Mouse (Mus musculus): ENCODE data around the gene Nr1i3.

Nr1i3 gene

GRCm38 (mm10) chr1:171195887-171196397 lies 17.8 kb upstream of the Nr1i3 start, which contains the start of gene Pcp4l1:
Gene Pcp4l1, minus strand, starts transcription at chr1:171196268.
- peak; percentile 43 to 67 for DNase-seq

GRCm38 (mm10) chr1:171199532-171199931 lies 14.2 kb upstream of the Nr1i3 start:
- no peak for DNase-seq

GRCm38 (mm10) chr1:171200769-171201168 lies 13.0 kb upstream of the Nr1i3 start:
- DNase-seq, result no peak

DNA sequence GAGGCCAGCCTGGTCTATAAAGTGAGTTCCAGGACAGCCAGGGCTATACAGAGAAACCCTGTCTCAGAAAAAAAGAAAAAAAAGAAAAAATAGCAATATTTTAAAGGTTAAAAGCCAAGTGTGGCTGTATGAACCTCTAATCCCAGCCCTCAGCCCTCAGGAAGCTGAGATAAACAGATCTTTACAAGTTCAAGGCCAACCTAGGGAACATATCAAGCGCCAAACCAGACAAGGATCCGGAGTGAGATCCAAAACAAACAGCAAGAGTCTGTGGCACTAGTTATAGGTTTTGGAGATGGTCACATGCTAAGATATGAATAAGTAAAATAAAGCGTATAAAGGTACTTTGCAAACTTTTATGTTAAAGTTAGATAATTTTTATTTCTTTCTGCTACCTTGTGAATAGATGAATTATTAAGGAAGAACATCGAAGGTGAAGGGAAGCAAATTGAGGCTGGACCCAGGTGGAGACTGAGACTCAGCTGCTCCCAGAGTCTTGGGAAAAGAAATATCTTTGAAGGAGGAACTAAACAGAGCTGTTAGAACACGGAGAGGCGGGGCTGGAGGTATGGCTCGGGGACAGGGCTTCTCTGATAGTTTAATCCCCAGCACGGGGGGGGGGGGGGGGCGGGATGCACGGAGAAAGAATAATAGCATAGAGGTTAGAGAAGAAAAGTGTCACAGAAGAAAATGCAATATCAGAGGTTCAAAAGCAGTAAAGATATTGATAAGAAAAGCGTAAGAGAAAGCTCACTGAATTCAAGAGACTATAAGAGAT lies 10.1 kb upstream of the Nr1i3 start:
- no peak for DNase-seq

- DNase-seq, result no peak
Observed at GRCm38 (mm10) chr1:171204249-171204644, 9.5 kb upstream of the Nr1i3 start.

- DNase-seq, result no peak
Observed at GRCm38 (mm10) chr1:171205704-171206493, 7.9 kb upstream of the Nr1i3 start.

- DNase-seq, result no peak
Observed at GRCm38 (mm10) chr1:171209409-171209808, 4.4 kb upstream of the Nr1i3 start.

GRCm38 (mm10) chr1:171212854-171213253 lies 916 bp upstream of the Nr1i3 start:
- DNase-seq, result no peak

GRCm38 (mm10) chr1:171216241-171216955 lies 2.6 kb downstream of the Nr1i3 start:
- DNase-seq, result no peak

DNA sequence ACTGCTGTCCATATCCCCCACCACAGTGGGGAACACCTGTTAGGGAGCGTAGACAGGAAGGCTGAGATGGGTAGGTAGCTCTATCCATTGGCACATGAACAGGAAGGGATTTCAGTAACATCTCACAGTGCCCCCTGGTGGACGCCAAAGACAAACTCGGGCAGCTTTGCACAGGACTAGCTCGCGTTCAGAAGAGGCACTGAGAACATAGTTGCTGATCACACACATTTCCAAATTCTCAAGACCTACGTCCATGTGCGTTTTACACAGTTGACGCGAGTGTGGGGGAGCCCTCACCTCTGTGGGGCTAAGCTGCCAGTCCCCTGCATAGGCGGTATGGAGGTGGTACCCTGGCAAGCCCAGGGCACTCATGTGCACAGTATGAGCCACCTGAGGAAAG lies 7.1 kb downstream of the Nr1i3 start:
- DNase-seq, result peak; percentile 81 to 87

DNA sequence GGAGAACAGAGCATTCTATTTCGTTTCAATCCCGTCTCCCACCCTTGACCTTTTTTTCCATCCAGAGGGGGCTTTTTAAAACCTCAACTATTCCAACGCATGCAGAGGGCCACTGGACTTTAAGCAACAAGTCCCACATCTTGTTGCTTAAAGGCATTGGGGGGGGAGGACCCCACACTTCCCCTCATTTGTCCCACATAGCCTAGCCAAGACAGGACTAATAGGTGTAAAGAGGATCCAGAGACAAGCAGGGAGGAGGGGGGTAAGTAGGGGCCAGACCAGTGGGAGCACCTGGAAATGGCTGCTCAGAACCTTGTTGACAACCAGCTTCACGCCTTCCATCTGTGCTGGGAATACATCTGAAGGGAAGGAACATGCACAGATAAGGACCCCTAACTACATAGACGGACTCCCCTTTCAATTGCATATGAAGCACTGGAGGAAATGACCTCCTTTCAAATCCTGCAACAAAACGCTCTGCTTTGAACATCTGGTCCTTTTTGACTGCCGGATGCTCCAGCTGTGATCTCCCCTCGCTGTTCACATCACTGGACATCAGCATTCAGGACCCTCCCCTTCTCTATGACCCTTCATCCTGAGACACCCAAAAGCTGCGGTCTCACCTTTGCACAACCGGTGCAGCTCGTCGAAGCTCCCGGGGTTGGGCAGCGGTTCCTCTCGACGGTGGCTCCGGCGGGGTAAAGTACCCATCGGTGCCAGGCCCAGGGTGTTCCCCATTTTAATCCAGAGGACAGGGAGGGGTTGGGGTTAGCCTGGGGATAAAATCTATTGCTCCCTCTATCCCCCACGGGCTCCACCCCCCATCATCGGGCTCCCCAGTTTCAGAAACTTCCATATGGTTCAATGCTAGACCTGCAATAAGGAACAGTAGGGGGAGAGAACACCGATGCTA lies 7.8 kb downstream of the Nr1i3 start:
- DNase-seq, result peak; percentile 21 to 40

GRCm38 (mm10) chr1:171222238-171223155 lies 8.7 kb downstream of the Nr1i3 start, which contains the start of gene Tomm40l:
Gene Tomm40l, minus strand, starts transcription at chr1:171222514.
- peak; percentile 94 to 98 for DNase-seq

GRCm38 (mm10) chr1:171223168-171223567 lies 9.4 kb downstream of the Nr1i3 start:
- DNase-seq, result no peak

DNA sequence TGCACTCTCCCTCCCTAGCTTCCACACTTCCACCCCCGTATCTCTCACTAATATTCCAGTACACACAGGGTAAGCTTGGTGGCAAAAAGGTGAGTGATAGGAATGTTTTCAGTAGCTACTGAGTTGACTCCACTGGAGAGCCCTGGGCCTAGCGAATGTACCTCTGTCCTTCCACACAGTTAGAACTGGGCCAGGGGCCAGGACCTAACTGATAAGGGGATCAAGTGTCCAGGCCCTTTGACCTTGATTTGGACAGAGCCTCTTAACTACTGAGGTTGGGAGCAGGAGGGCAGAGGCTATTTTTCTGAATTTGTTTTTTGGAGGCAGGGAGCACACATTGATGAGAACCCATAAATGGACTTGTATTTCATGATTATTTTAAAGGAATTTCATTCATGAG lies 10.0 kb downstream of the Nr1i3 start:
- peak in 1 of 2 experiments; percentile 26 for DNase-seq

DNA sequence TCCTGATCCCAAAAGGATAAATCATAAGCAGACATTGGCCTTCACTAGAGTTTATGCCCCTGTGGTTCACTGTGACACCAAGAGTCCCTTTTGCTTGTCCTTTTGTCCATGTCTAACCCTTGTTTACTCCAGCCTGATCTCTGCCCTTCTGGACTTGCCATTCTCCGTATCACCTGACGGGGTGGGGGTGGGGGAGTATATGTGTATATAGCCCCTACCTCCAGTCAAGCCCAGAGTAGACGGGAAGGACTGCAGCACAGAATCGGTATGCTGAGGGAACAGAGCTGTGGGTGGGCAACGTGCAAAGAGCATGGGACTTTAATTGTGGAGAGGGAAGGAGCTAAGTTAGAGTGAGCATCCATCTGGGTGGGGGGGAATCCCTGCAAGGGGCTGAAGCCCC lies 11.1 kb downstream of the Nr1i3 start, which contains the start of gene Apoa2:
Apoa2 (plus strand) TSS at position 198 of the 400 bp plus-strand sequence.
- DNase-seq, result no peak

DNA sequence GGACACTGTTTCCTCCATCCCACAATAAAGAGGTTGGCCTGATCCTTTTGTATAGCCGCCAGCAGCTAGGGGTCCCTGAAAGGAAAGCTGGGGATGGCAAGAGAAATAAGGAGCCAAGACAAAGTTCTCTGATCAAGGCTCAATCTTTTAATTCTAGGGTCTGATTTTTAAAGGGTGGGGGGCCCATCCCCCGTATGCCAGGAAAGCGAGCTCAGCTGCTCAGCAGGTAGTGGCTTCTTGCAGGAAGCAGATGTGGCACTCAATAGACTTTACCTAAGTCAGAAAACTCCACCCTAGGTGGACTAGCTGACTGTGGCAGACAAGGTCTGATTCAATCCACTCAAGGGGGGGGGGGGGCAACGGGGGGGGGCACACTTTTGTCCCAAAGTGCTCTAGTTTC lies 13.0 kb downstream of the Nr1i3 start:
- no peak for DNase-seq

DNA sequence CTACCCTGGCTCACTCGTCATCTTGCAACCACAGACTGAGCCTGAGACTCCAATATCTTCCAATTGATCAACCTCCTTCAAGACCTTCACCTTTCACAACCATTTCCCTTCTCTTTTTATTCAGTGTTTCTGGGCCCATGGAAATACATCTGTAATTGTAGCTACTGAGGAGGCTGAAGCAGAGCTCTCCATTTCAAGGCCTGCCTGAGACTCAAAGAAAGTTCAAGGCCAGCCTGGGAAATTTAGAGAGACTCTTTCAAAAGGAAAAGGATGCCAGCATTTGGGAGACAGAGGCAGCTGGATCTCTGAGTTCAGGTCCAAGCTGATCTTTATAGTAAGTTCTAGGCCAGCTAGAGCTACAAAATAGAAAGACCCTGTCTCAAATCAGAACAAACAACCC lies 14.1 kb downstream of the Nr1i3 start:
- no peak for DNase-seq

DNA sequence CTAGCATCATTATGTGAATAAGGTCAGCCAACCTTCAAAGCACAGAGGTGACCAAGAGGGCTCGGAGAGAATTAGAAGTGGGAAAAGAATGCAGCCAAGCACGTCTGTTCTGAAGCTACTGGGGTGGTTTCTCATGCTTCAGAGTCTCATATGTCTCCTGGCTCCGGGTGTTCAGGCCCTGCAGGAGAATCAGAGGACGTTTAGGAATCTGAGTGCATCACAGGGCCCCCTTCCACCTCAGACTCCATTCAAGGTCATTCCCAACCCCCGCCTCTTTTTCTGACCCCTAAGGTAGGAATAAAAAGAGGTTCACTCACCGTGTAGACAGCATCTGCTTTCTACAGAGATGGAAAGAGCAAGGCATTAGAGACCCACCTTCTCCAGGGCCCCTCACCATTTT lies 16.0 kb downstream of the Nr1i3 start:
- DNase-seq, result no peak

DNA sequence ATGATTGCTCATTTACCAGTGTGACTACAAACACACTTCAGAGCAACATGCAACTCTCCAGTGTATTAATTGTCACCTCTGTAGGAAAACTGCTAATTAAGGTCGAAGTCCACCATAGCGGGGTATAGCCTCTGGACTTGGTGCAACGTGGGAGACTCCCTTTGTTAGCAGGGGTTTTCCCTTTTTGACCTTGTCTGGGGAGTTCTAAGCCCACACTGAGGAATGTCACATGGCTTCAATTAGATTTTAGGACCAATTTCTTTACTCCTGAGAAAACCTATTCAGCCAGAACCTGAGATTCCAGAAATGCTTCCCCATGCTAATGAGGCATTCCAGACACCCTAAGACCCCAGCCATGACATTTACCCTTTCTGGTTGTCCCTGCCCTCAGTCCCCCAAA lies 16.4 kb downstream of the Nr1i3 start:
- no peak for DNase-seq

DNA sequence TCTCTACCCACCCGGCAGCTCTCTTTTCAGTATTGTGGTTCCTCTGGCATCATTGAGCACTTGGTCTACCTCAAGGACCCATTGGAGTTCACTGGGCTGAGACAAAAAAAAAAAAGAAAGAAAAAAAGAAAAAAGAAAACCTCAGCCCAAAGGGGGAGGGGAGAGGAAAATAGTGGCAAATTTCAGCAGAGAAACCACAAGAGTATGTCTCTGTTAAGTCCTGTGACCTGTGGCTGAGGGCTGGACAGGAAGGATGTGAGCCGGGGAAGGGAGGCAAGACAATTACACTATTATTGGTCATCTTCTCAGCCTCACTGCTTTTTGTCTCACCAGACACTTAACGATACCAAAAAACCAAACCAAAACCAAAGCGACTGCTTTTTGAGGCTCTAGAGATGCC lies 18.1 kb downstream of the Nr1i3 start:
- DNase-seq, result no peak

GRCm38 (mm10) chr1:171232348-171232747 lies 18.6 kb downstream of the Nr1i3 start:
- DNase-seq, result no peak
